Comparison of ENCODE assay signal across 8 mouse cellular contexts in the genomic region with DNA sequence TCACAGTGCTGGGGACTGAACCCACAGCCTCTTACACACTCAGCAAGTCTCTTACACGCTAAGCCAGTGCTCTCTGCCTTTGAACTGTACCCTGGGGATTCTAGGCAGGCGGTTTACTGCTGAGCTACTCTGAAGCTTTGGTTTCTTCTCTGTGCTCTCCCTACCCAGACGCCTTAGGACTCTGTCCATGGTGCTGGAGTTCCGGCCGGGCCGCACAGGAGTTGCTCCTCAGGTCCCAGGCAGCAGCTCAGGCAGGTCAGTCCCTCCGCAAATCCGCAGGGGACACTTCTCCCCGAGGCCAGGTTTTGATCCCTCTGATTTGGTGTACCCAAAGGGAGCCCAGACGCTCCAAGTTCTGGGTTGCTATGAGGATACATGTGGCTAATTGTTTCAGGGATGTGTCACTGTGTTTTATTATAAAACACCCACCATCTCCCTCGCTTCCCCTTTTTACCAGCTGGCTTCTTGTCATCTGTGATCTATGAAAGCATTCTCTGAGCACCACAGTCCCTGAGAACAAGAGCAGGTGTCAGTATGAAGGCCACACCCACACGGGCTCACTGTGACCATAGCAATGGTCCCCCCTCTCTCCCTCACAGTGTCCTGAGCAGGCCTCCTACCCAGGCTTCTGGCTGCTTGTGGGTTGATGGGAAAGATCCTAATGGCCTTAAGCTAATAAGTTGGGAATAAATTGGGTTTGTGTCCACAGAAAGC. TPM values are rescaled to one million over a fixed set of nuclear protein-coding genes. Genes with fewer than 3 reads are reported as not detected.
A peak's percentile ranks its signal among the peaks of the same experiment; 100 is the strongest.
DNase-seq lines count a peak whose midpoint lies in the region; ATAC-seq and TF ChIP-seq lines count a peak whose summit lies in the region.

No protein-coding gene starts in this region.

- H3K4me2 ChIP-seq in forebrain, embryonic 16.5 days (ENCODE audit: low read length), result no peak overlapping the region
- H3K4me2 ChIP-seq in stomach, postnatal 0 days (replicated peaks; ENCODE audit: low read depth), result no peak overlapping the region

- TF ChIP-seq EP300 in stomach, postnatal 0 days (optimal IDR thresholded peaks at IDR 0.05), result no peak

- no peaks in the 10 kb centered on the region for H3K9me3 ChIP-seq in forebrain, embryonic 10.5 days
- H3K9me3 ChIP-seq in forebrain, embryonic 16.5 days (ENCODE audit: control insufficient read depth, low read length), result no peaks in the 10 kb centered on the region
- H3K9me3 ChIP-seq in stomach, postnatal 0 days (ENCODE audit: control insufficient read depth, low read length), result no peaks in the 10 kb centered on the region

- H3K4me3 ChIP-seq in forebrain, embryonic 10.5 days, result no peak overlapping the region
- H3K4me3 ChIP-seq in forebrain, embryonic 16.5 days (replicated peaks; ENCODE audit: low read length), result no peak overlapping the region
- H3K4me3 ChIP-seq in stomach, postnatal 0 days (ENCODE audit: low read depth, low read length), result no peak overlapping the region

- no peak for ATAC-seq in forebrain, embryonic 16.5 days
- ATAC-seq in stomach, postnatal 0 days (ENCODE audit: low FRiP score, low TSS enrichment), result peak; percentile 48; the same call in 1 of the 2 replicates

- H3K4me1 ChIP-seq in forebrain, embryonic 10.5 days, result peaks cover 9% of the 10 kb centered on the region; the same call in 1 of the 2 replicates
- H3K4me1 ChIP-seq in forebrain, embryonic 16.5 days (replicated peaks; ENCODE audit: control insufficient read depth, insufficient read depth, low read length), result peaks cover 22% of the 10 kb centered on the region
- no peaks in the 10 kb centered on the region for H3K4me1 ChIP-seq in stomach, postnatal 0 days (replicated peaks; ENCODE audit: control insufficient read depth, insufficient read depth)

- H3K9ac ChIP-seq in forebrain, embryonic 16.5 days (replicated peaks; ENCODE audit: low read depth, low read length), result no peak overlapping the region
- H3K9ac ChIP-seq in stomach, postnatal 0 days (ENCODE audit: low read length), result no peak overlapping the region

- no peak overlapping the region for H3K27ac ChIP-seq in forebrain, embryonic 10.5 days
- no peak overlapping the region for H3K27ac ChIP-seq in forebrain, embryonic 16.5 days (ENCODE audit: low read length)
- no peak overlapping the region for H3K27ac ChIP-seq in stomach, postnatal 0 days (replicated peaks)

- H3K36me3 ChIP-seq in forebrain, embryonic 10.5 days (replicated peaks), result no peaks in the 10 kb centered on the region
- H3K36me3 ChIP-seq in forebrain, embryonic 16.5 days (ENCODE audit: control insufficient read depth, insufficient read depth), result no peaks in the 10 kb centered on the region
- no peaks in the 10 kb centered on the region for H3K36me3 ChIP-seq in stomach, postnatal 0 days (ENCODE audit: control insufficient read depth, insufficient read depth, low read length)

- DNase-seq in forebrain, embryonic 10.5 days (ENCODE audit: extremely low spot score, low spot score), result peak; percentile 56
- DNase-seq in ovary, postnatal 10 days (ENCODE audit: low spot score), result peak; percentile 35
- DNase-seq in ovary, adult 18-20 months (ENCODE audit: low spot score), result no peak
- peak; percentile 76 for DNase-seq in embryo, embryonic 11 days
- peak; percentile 43 to 62 for DNase-seq in layer of hippocampus, postnatal 10 days (ENCODE audit: low spot score in 2 of 2)
- DNase-seq in stomach, postnatal 0 days (ENCODE audit: low spot score), result peak; percentile 75
- DNase-seq in left cerebral cortex, postnatal 4 days, result no peak

- 14% methylated on average over 12 of the region's 12 CpGs for WGBS in forebrain, embryonic 10.5 days
- 12% methylated on average over 12 of the region's 12 CpGs for WGBS in forebrain, embryonic 16.5 days
- 12% methylated on average over 12 of the region's 12 CpGs for WGBS in stomach, postnatal 0 days

- no peak for TF ChIP-seq CTCF in stomach, postnatal 0 days (IDR thresholded peaks at IDR 0.05; ENCODE audit: low read depth)

- intact Hi-C loops in left cerebral cortex, postnatal 4 days (cut with DNase I), result no loop called here

- peaks cover 5% of the 10 kb centered on the region for H3K27me3 ChIP-seq in forebrain, embryonic 10.5 days (ENCODE audit: poor library complexity, severe bottlenecking)
- H3K27me3 ChIP-seq in forebrain, embryonic 16.5 days (replicated peaks; ENCODE audit: control insufficient read depth, insufficient read depth, low read length), result no peaks in the 10 kb centered on the region
- H3K27me3 ChIP-seq in stomach, postnatal 0 days (ENCODE audit: control insufficient read depth, insufficient read depth, low read length), result no peaks in the 10 kb centered on the region

RNA-seq across cellular contexts. Expression of gene Slc29a4, which starts 2.5 kb away (rescaled TPM):
- 19.8 and 21.4 TPM in 2 replicates for polyA plus RNA-seq in forebrain, embryonic 10.5 days (2016; fragmentation: Nextera tagmentation; extraction: Ambion mirVana)
- polyA plus RNA-seq in forebrain, embryonic 16.5 days (2015; fragmentation: Nextera tagmentation; extraction: Ambion mirVana), result 93.7 and 99.2 TPM in 2 replicates
- 10 to 100 TPM; 84.1 to 93.2 TPM for total RNA-seq in layer of hippocampus, postnatal 10 days (2021)
- 1.5 and 2.3 TPM in 2 replicates for polyA plus RNA-seq in stomach, postnatal 0 days (2015; fragmentation: Nextera tagmentation; extraction: Ambion mirVana)
- 100 to 1,000 TPM; 127 to 138 TPM for total RNA-seq in left cerebral cortex, postnatal 4 days (2021)

Comparison
In these comparisons a context has a peak if more than half of its experiments do, and no peak if none do; other contexts are left out.
1. DNase-seq: peak in forebrain, embryonic 10.5 days (single experiment), ovary, postnatal 10 days (single experiment), embryo, embryonic 11 days (single experiment), layer of hippocampus, postnatal 10 days (2 of 2) and stomach, postnatal 0 days (single experiment); none in ovary, adult 18-20 months (single experiment) and left cerebral cortex, postnatal 4 days (single experiment).